Mouse (Mus musculus) myocyte (in vitro differentiated cells): ENCODE measurements around the gene Gm9821.

Experiments used
- E2F4 ChIP-seq: IDR thresholded peaks from one replicate; pipeline ENCODE4 v1.6.1; 2011; ENCODE audit warnings: mild to moderate bottlenecking, control low read depth, moderate library complexity; ENCODE audit not compliant: insufficient read depth
- MYOD1 ChIP-seq, 3 experiments: IDR thresholded peaks; one replicate each; pipeline ENCODE4 v1.6.1; 2011; ENCODE audit warnings: control low read depth in 2 of 3, low read depth in 2 of 3, mild to moderate bottlenecking in 2 of 3, moderate library complexity in 1 of 3; ENCODE audit not compliant: insufficient read length in 2 of 3, control insufficient read depth in 1 of 3
- MYOG ChIP-seq, 3 experiments: IDR thresholded peaks; one replicate each; pipeline ENCODE4 v1.6.1; 2011; ENCODE audit warnings: control low read depth in 2 of 3, low read depth in 2 of 3, mild to moderate bottlenecking in 2 of 3; ENCODE audit not compliant: insufficient read length in 2 of 3, control insufficient read depth in 1 of 3, insufficient read depth in 1 of 3
- POLR2AphosphoS2 ChIP-seq: IDR thresholded peaks from one replicate; pipeline ENCODE4 v1.6.1; 2011; ENCODE audit warnings: low read depth, control low read depth; ENCODE audit not compliant: insufficient read length
- USF1 ChIP-seq: IDR thresholded peaks from one replicate; pipeline ENCODE4 v1.6.1; 2011; ENCODE audit warnings: low read depth, mild to moderate bottlenecking, control low read depth, moderate library complexity

- TF ChIP-seq MYOD1 (IDR thresholded peaks at IDR 0.05; ENCODE audit: control insufficient read depth in 1 of 3, insufficient read length in 2 of 3, low read depth in 2 of 3) = no peak
- no peak for TF ChIP-seq USF1
- no peak for TF ChIP-seq POLR2AphosphoS2
- no peak for TF ChIP-seq E2F4
- no peak for TF ChIP-seq MYOG (IDR thresholded peaks at IDR 0.05; ENCODE audit: control insufficient read depth in 1 of 3, insufficient read depth in 1 of 3, insufficient read length in 2 of 3, low read depth in 2 of 3)
Observed at GRCm38 (mm10) chr2:91977960-91978359, 32.5 kb downstream of the Gm9821 start.
